Mouse (Mus musculus) embryonic facial prominence, embryonic 10.5 days (tissue): Measurements from ENCODE around the gene Efl1. TPM values are rescaled to one million over a fixed set of nuclear protein-coding genes. Genes with fewer than 3 reads are reported as not detected.
"Not testable (repeated sequence)": the region's sequence is repeated elsewhere in the genome, so short reads cannot be mapped to it uniquely, and the experiment has no call there.

Source experiments
- DNase-seq: peaks from one replicate; pipeline ENCODE4 v3.0.0-alpha.2; 2017; ENCODE audit warnings: low spot score
- H3K27ac ChIP-seq: fragments of 300-500 bp; sonication (generic); replicated peaks from 2 replicates; pipeline ENCODE4 v1.5.1; 2016; ENCODE audit warnings: mild to moderate bottlenecking
- H3K27me3 ChIP-seq: fragments of 300-500 bp; sonication (generic); replicated peaks from 2 replicates; pipeline ENCODE4 v1.6.1; 2016; ENCODE audit warnings: low read depth, mild to moderate bottlenecking; ENCODE audit not compliant: poor library complexity, severe bottlenecking
- H3K36me3 ChIP-seq: fragments of 300-500 bp; sonication (generic); replicated peaks from 2 replicates; pipeline ENCODE4 v1.6.1; 2016; ENCODE audit warnings: mild to moderate bottlenecking, moderate library complexity
- H3K4me1 ChIP-seq: fragments of 300-500 bp; sonication (generic); 2 replicates; pipeline ENCODE4 v1.6.1; 2016
- H3K4me3 ChIP-seq: fragments of 300-500 bp; sonication (generic); 2 replicates; pipeline ENCODE4 v1.5.1; 2016; ENCODE audit warnings: mild to moderate bottlenecking, moderate library complexity
- H3K9me3 ChIP-seq: fragments of 300-500 bp; sonication (generic); 2 replicates; pipeline ENCODE4 v1.6.1; 2016; ENCODE audit warnings: mild to moderate bottlenecking
- WGBS: fragments of 180-500 bp; shearing (Covaris S2); methylation state at CpG from one replicate; pipeline ENCODE4 v1.1.7; 2016; 5-methylcytosine and 5-hydroxymethylcytosine counted together
- polyA plus RNA-seq: library from polyadenylated mRNA; unstranded; fragments of >200 nt; fragmentation: Nextera tagmentation; extraction: Ambion mirVana; gene quantifications from 2 replicates; pipeline ENCODE4 v1.2.1, GENCODE M21; 2016

Gene Efl1
- polyA plus RNA-seq, 1 experiment from 2014 or later, result 23.1 TPM

- Histone ChIP-seq H3K27ac (peak overlapping the region; percentile 84), H3K4me1 (peaks cover 84% of the 10 kb centered on the region), H3K27me3 (no peaks in the 10 kb centered on the region), H3K4me3 (no peak overlapping the region), H3K36me3 (no peaks in the 10 kb centered on the region), H3K9me3 (no peaks in the 10 kb centered on the region)
- DNase-seq, result no peak
- WGBS, result 74% methylated on average over 7 of the region's 7 CpGs
Observed at GRCm38 (mm10) chr7:82722486-82723123, 74.2 kb downstream of the Efl1 start.

GRCm38 (mm10) chr7:82723151-82723871 lies 74.9 kb downstream of the Efl1 start:
- DNase-seq, result peak; percentile 67
- Histone ChIP-seq H3K4me1 (peaks cover 81% of the 10 kb centered on the region), H3K4me3 (no peak overlapping the region), H3K36me3 (no peaks in the 10 kb centered on the region), H3K9me3 (no peaks in the 10 kb centered on the region), H3K27ac (peak overlapping the region; percentile 84), H3K27me3 (no peaks in the 10 kb centered on the region)
- 35% methylated on average over 7 of the region's 7 CpGs for WGBS

- no peak overlapping the region for H3K4me3 ChIP-seq
- no peaks in the 10 kb centered on the region for H3K9me3 ChIP-seq
- H3K36me3 ChIP-seq, result no peaks in the 10 kb centered on the region
- 44% methylated on average over 3 of the region's 3 CpGs for WGBS
- no peak for DNase-seq
- H3K4me1 ChIP-seq, result peaks cover 74% of the 10 kb centered on the region
- no peaks in the 10 kb centered on the region for H3K27me3 ChIP-seq
- H3K27ac ChIP-seq, result peak overlapping the region; percentile 84
Observed at GRCm38 (mm10) chr7:82724491-82724890, 76.1 kb downstream of the Efl1 start.

- Histone ChIP-seq H3K4me3 (no peak overlapping the region), H3K27ac (peak overlapping the region; percentile 84), H3K4me1 (peaks cover 68% of the 10 kb centered on the region), H3K36me3 (no peaks in the 10 kb centered on the region), H3K9me3 (no peaks in the 10 kb centered on the region), H3K27me3 (no peaks in the 10 kb centered on the region)
- no peak for DNase-seq
- 51% methylated on average over 5 of the region's 5 CpGs for WGBS
Observed at GRCm38 (mm10) chr7:82725006-82725636, 76.7 kb downstream of the Efl1 start.

- Histone ChIP-seq H3K4me1 (peaks cover 60% of the 10 kb centered on the region), H3K36me3 (no peaks in the 10 kb centered on the region), H3K9me3 (no peaks in the 10 kb centered on the region), H3K4me3 (no peak overlapping the region), H3K27ac (peak overlapping the region; percentile 84), H3K27me3 (no peaks in the 10 kb centered on the region)
- no peak for DNase-seq
- WGBS, result 74% methylated on average over 14 of the region's 14 CpGs
Observed at GRCm38 (mm10) chr7:82725741-82726450, 77.5 kb downstream of the Efl1 start.

GRCm38 (mm10) chr7:82727066-82727465 lies 78.7 kb downstream of the Efl1 start:
- Histone ChIP-seq H3K27me3 (no peaks in the 10 kb centered on the region), H3K9me3 (no peaks in the 10 kb centered on the region), H3K27ac (peak overlapping the region; percentile 31; the same call in 1 of the 2 replicates), H3K4me3 (no peak overlapping the region), H3K4me1 (peaks cover 48% of the 10 kb centered on the region), H3K36me3 (no peaks in the 10 kb centered on the region)
- 45% methylated on average over 5 of the region's 5 CpGs for WGBS
- no peak for DNase-seq

GRCm38 (mm10) chr7:82729009-82729408 lies 80.6 kb downstream of the Efl1 start:
- not testable (repeated sequence) for H3K9me3 ChIP-seq, H3K27me3 ChIP-seq, H3K4me3 ChIP-seq, H3K27ac ChIP-seq, H3K36me3 ChIP-seq, DNase-seq
- WGBS, result 89% methylated on average over 7 of the region's 8 CpGs
- peaks cover 29% of the 10 kb centered on the region for H3K4me1 ChIP-seq

- H3K9me3 ChIP-seq, result no peaks in the 10 kb centered on the region
- 90% methylated on average over 5 of the region's 5 CpGs for WGBS
- DNase-seq, result no peak
Observed at GRCm38 (mm10) chr7:82733118-82733517, 84.7 kb downstream of the Efl1 start.

GRCm38 (mm10) chr7:82733995-82734394 lies 85.6 kb downstream of the Efl1 start:
- Histone ChIP-seq H3K4me1 (no peaks in the 10 kb centered on the region), H3K36me3 (peaks cover 8% of the 10 kb centered on the region), H3K27ac (no peak overlapping the region), H3K9me3 (no peaks in the 10 kb centered on the region), H3K27me3 (no peaks in the 10 kb centered on the region), H3K4me3 (no peak overlapping the region)
- no peak for DNase-seq
- WGBS, result 87% methylated on average over 6 of the region's 6 CpGs

More at GRCm38 (mm10) chr7:82733118-82733517, 84.7 kb downstream of the Efl1 start:
- H3K27ac ChIP-seq, result no peak overlapping the region
- H3K4me3 ChIP-seq, result no peak overlapping the region
- no peaks in the 10 kb centered on the region for H3K27me3 ChIP-seq
- H3K4me1 ChIP-seq, result no peaks in the 10 kb centered on the region
- H3K36me3 ChIP-seq, result peaks cover 8% of the 10 kb centered on the region

GRCm38 (mm10) chr7:82734748-82735600 lies 86.6 kb downstream of the Efl1 start:
- DNase-seq, result no peak
- Histone ChIP-seq H3K4me1 (no peaks in the 10 kb centered on the region), H3K27ac (0 out of 2 replicates have a peak overlapping the region, but pooled peaks have one; percentile 27), H3K27me3 (no peaks in the 10 kb centered on the region), H3K36me3 (peaks cover 8% of the 10 kb centered on the region), H3K9me3 (no peaks in the 10 kb centered on the region), H3K4me3 (no peak overlapping the region)
- 93% methylated on average over 3 of the region's 3 CpGs for WGBS

- WGBS, result 70% methylated on average over 11 of the region's 11 CpGs
- H3K9me3 ChIP-seq, result no peaks in the 10 kb centered on the region
- peak overlapping the region; percentile 80 for H3K27ac ChIP-seq
Observed at GRCm38 (mm10) chr7:82743116-82743765, 94.8 kb downstream of the Efl1 start.

More at GRCm38 (mm10) chr7:82743116-82743765, 94.8 kb downstream of the Efl1 start:
- Histone ChIP-seq H3K36me3 (peaks cover 9% of the 10 kb centered on the region; the same call in 1 of the 2 replicates), H3K27me3 (no peaks in the 10 kb centered on the region), H3K4me1 (peaks cover 29% of the 10 kb centered on the region), H3K4me3 (no peak overlapping the region)
- DNase-seq, result no peak
